Mouse (Mus musculus): ENCODE measurements around the gene Snx27.

Snx27 gene

GRCm38 (mm10) chr3:94477444-94477843, 105.1 kb downstream of the Snx27 start:
- DNase-seq (ENCODE audit: low spot score) = no peak

- no peak for DNase-seq (ENCODE audit: low spot score)
Measured at GRCm38 (mm10) chr3:94476301-94477035, 106.0 kb downstream of the Snx27 start.

GRCm38 (mm10) chr3:94473567-94474232, 108.8 kb downstream of the Snx27 start:
- no peak for DNase-seq (ENCODE audit: low spot score)

- no peak for DNase-seq (ENCODE audit: low spot score)
Measured at GRCm38 (mm10) chr3:94473115-94473505, 109.4 kb downstream of the Snx27 start.

- DNase-seq (ENCODE audit: low spot score) = no peak
Measured at GRCm38 (mm10) chr3:94472447-94473114, 109.9 kb downstream of the Snx27 start.

GRCm38 (mm10) chr3:94468931-94469330, 113.6 kb downstream of the Snx27 start:
- DNase-seq (ENCODE audit: low spot score) = no peak

- no peak for DNase-seq (ENCODE audit: low spot score)
Measured at GRCm38 (mm10) chr3:94465632-94466430, 116.7 kb downstream of the Snx27 start.

- no peak for DNase-seq (ENCODE audit: low spot score)
Measured at GRCm38 (mm10) chr3:94463926-94464578, 118.5 kb downstream of the Snx27 start.

GRCm38 (mm10) chr3:94459834-94460233, 122.7 kb downstream of the Snx27 start:
- DNase-seq (ENCODE audit: low spot score) = no peak

- DNase-seq (ENCODE audit: low spot score) = no peak
Measured at GRCm38 (mm10) chr3:94457055-94457454, 125.5 kb downstream of the Snx27 start.

GRCm38 (mm10) chr3:94456529-94457000, 126.0 kb downstream of the Snx27 start:
- peak; percentile 94 for DNase-seq (ENCODE audit: low spot score)

- no peak for DNase-seq (ENCODE audit: low spot score)
Measured at GRCm38 (mm10) chr3:94449377-94449776, 133.1 kb downstream of the Snx27 start.

Data from adipocyte (in vitro differentiated cells).